Mouse (Mus musculus) MEL (cell line): ENCODE results near the gene Efcab10. TPM values are rescaled to one million over a fixed set of nuclear protein-coding genes. Genes with fewer than 3 reads are reported as not detected.

ENCODE experiments used
- DNase-seq: peaks from one replicate; pipeline ENCODE4 v3.0.0; 2011; ENCODE audit warnings: low read depth, low spot score
- H3K27ac ChIP-seq: 2 replicates; pipeline ENCODE4 v1.5.1; 2012; ENCODE audit warnings: low read depth, mild to moderate bottlenecking, control low read depth, low read length, moderate library complexity; ENCODE audit not compliant: control insufficient read depth
- H3K27me3 ChIP-seq, 2 experiments: fragments of 150-350 bp in 1 of 2; sonication (generic) in 1 of 2; 2 replicates each; pipeline ENCODE4 v1.6.1; 2012; ENCODE audit warnings: low read length in 2 of 2, mild to moderate bottlenecking in 2 of 2, improper control_type of control experiment in 1 of 2, moderate library complexity in 1 of 2; ENCODE audit not compliant: insufficient read depth in 2 of 2, control insufficient read depth in 1 of 2
- H3K36me3 ChIP-seq, 2 experiments: 2 replicates each; pipeline ENCODE4 v1.6.1; 2012 to 2014; ENCODE audit warnings: low read length in 2 of 2, improper control_type of control experiment in 1 of 2, inconsistent platforms in 1 of 2, mild to moderate bottlenecking in 1 of 2; ENCODE audit not compliant: insufficient read depth in 2 of 2, control insufficient read depth in 1 of 2
- H3K4me1 ChIP-seq, 2 experiments: fragments of 150-350 bp in 1 of 2; sonication (generic) in 1 of 2; 2 replicates each; pipeline ENCODE4 v1.6.1; 2012; ENCODE audit warnings: low read length in 2 of 2, improper control_type of control experiment in 1 of 2, mild to moderate bottlenecking in 1 of 2; ENCODE audit not compliant: insufficient read depth in 2 of 2, control insufficient read depth in 1 of 2
- H3K4me3 ChIP-seq, 2 experiments: fragments of 150-350 bp in 1 of 2; sonication (generic) in 1 of 2; 2 replicates each; pipeline ENCODE4 v1.5.1; 2012; ENCODE audit warnings: low read depth in 2 of 2, low read length in 2 of 2, mild to moderate bottlenecking in 2 of 2, moderate library complexity in 2 of 2, control low read depth in 1 of 2, improper control_type of control experiment in 1 of 2; ENCODE audit not compliant: control insufficient read depth in 1 of 2, insufficient read depth in 1 of 2
- H3K79me2 ChIP-seq: 2 replicates; pipeline ENCODE4 v1.6.1; 2012; ENCODE audit warnings: mild to moderate bottlenecking, low read length, moderate library complexity; ENCODE audit not compliant: control insufficient read depth, poor library complexity, insufficient read depth
- H3K9ac ChIP-seq: 2 replicates; pipeline ENCODE4 v1.6.1; 2012; ENCODE audit warnings: low read depth, mild to moderate bottlenecking, control low read depth, low read length, moderate library complexity; ENCODE audit not compliant: control insufficient read depth, poor library complexity, severe bottlenecking
- H3K9me3 ChIP-seq: fragments of 150-350 bp; sonication (generic); replicated peaks from 2 replicates; pipeline ENCODE4 v1.6.1; 2012; ENCODE audit warnings: mild to moderate bottlenecking, low read length, improper control_type of control experiment, moderate library complexity; ENCODE audit not compliant: insufficient read depth
- CHD1 ChIP-seq: IDR thresholded peaks from 2 replicates; pipeline ENCODE4 v1.6.1; 2012; ENCODE audit warnings: low read depth, mild to moderate bottlenecking, inconsistent platforms, low read length, improper control_type of control experiment
- CHD2 ChIP-seq: IDR thresholded peaks from 2 replicates; pipeline ENCODE4 v1.6.1; 2011; ENCODE audit warnings: low read length, improper control_type of control experiment
- CTCF ChIP-seq, 3 experiments: IDR thresholded peaks in 2 of 3; conservative IDR thresholded peaks in 1 of 3; 2 replicates each; pipeline ENCODE4 v1.5.1; 2011 to 2012; ENCODE audit warnings: low read length in 3 of 3, low read depth in 2 of 3, mild to moderate bottlenecking in 2 of 3, improper control_type of control experiment in 1 of 3, inconsistent platforms in 1 of 3, mixed read lengths in 1 of 3, moderate library complexity in 1 of 3; ENCODE audit not compliant: control insufficient read depth in 1 of 3, insufficient read depth in 1 of 3, poor library complexity in 1 of 3, severe bottlenecking in 1 of 3
- E2F4 ChIP-seq: IDR thresholded peaks from 2 replicates; pipeline ENCODE4 v1.6.1; 2011; ENCODE audit warnings: low read depth, low read length, improper control_type of control experiment, borderline replicate concordance
- ETS1 ChIP-seq: IDR thresholded peaks from 2 replicates; pipeline ENCODE4 v1.6.1; 2012; ENCODE audit warnings: low read depth, mild to moderate bottlenecking, inconsistent platforms, low read length, improper control_type of control experiment, moderate library complexity
- GATA1 ChIP-seq: IDR thresholded peaks from 2 replicates; pipeline ENCODE4 v1.6.1; 2011; ENCODE audit warnings: low read depth, low read length, improper control_type of control experiment
- JUND ChIP-seq: IDR thresholded peaks from 2 replicates; pipeline ENCODE4 v1.6.1; 2011; ENCODE audit warnings: low read depth, mild to moderate bottlenecking, improper control_type of control experiment, low read length
- MAFK ChIP-seq: IDR thresholded peaks from 2 replicates; pipeline ENCODE4 v1.6.1; 2011; ENCODE audit warnings: low read depth, mild to moderate bottlenecking, low read length, improper control_type of control experiment, borderline replicate concordance
- MEF2A ChIP-seq: IDR thresholded peaks from 2 replicates; pipeline ENCODE4 v1.6.1; 2014; ENCODE audit warnings: low read depth, mild to moderate bottlenecking, inconsistent platforms, low read length, improper control_type of control experiment; ENCODE audit not compliant: poor library complexity, insufficient replicate concordance, severe bottlenecking; ENCODE audit errors: extremely low read depth
- MXI1 ChIP-seq: IDR thresholded peaks from 2 replicates; pipeline ENCODE4 v1.6.1; 2011; ENCODE audit warnings: mild to moderate bottlenecking, low read depth, low read length, improper control_type of control experiment
- NELFE ChIP-seq: IDR thresholded peaks from 2 replicates; pipeline ENCODE4 v1.6.1; 2011; ENCODE audit warnings: low read depth, low read length, improper control_type of control experiment
- NRF1 ChIP-seq: IDR thresholded peaks from 2 replicates; pipeline ENCODE4 v1.6.1; 2014; ENCODE audit warnings: low read depth, mild to moderate bottlenecking, inconsistent platforms, low read length, improper control_type of control experiment, moderate library complexity; ENCODE audit not compliant: poor library complexity, insufficient read depth, severe bottlenecking
- POLR2AphosphoS5 ChIP-seq: IDR thresholded peaks from 2 replicates; pipeline ENCODE4 v1.6.1; 2012; ENCODE audit warnings: low read depth, borderline replicate concordance, mild to moderate bottlenecking, inconsistent platforms, low read length, moderate library complexity, mixed read lengths
- RAD21 ChIP-seq: IDR thresholded peaks from 2 replicates; pipeline ENCODE4 v1.6.1; 2011; ENCODE audit warnings: mild to moderate bottlenecking, low read depth, low read length, improper control_type of control experiment
- RCOR1 ChIP-seq: IDR thresholded peaks from 2 replicates; pipeline ENCODE4 v1.6.1; 2012; ENCODE audit warnings: low read depth, mild to moderate bottlenecking, inconsistent platforms, low read length, improper control_type of control experiment
- SIN3A ChIP-seq: IDR thresholded peaks from 2 replicates; pipeline ENCODE4 v1.6.1; 2012; ENCODE audit warnings: low read length, improper control_type of control experiment, inconsistent platforms
- SMC3 ChIP-seq: IDR thresholded peaks from 2 replicates; pipeline ENCODE4 v1.6.1; 2011; ENCODE audit warnings: low read depth, low read length, improper control_type of control experiment
- TAL1 ChIP-seq: IDR thresholded peaks from 2 replicates; pipeline ENCODE4 v1.6.1; 2012; ENCODE audit warnings: mild to moderate bottlenecking, inconsistent platforms, low read length, moderate library complexity, mixed read lengths
- ZC3H11A ChIP-seq: IDR thresholded peaks from 2 replicates; pipeline ENCODE4 v1.6.1; 2012; ENCODE audit warnings: low read depth, mild to moderate bottlenecking, inconsistent platforms, low read length, improper control_type of control experiment
- ZKSCAN1 ChIP-seq: IDR thresholded peaks from 2 replicates; pipeline ENCODE4 v1.6.1; 2012; ENCODE audit warnings: low read depth, mild to moderate bottlenecking, inconsistent platforms, low read length, improper control_type of control experiment, moderate library complexity
- ZMIZ1 ChIP-seq: IDR thresholded peaks from 2 replicates; pipeline ENCODE4 v1.6.1; 2012; ENCODE audit warnings: low read depth, mild to moderate bottlenecking, inconsistent platforms, low read length, improper control_type of control experiment, moderate library complexity
- polyA plus RNA-seq, 2 experiments: library from polyadenylated mRNA; stranded (reverse) in 1 of 2; unstranded in 1 of 2; fragments of >175 nt in 1 of 2; fragments of >200 nt in 1 of 2; gene quantifications; 2 replicates each; pipeline versions ENCODE4 v1.2.1 to v1.2.4; 2012; ENCODE audit warnings: low replicate concordance in 2 of 2, low read depth in 1 of 2; ENCODE audit not compliant: insufficient read length in 2 of 2, insufficient read depth in 1 of 2, missing spikeins in 1 of 2
- total RNA-seq: library from RNA; depleted of rRNA; stranded (reverse); fragments of 300-350 nt; gene quantifications from 2 replicates; pipeline ENCODE4 v1.2.3, GENCODE M21; 2012

The Efcab10 gene
- total and polyA plus RNA-seq, 3 experiments, result not detected

GRCm38 (mm10) chr12:33405398-33406026 lies 10.9 kb downstream of the Efcab10 start (continued):
- TF ChIP-seq ETS1, result peak; percentile 59
- no peak for TF ChIP-seq SIN3A
- TF ChIP-seq ZKSCAN1, result no peak
- no peak for TF ChIP-seq POLR2AphosphoS5
- peak; percentile 77 for TF ChIP-seq RCOR1
- no peak for TF ChIP-seq E2F4
- TF ChIP-seq ZC3H11A, result no peak
- no peak for TF ChIP-seq NELFE
- no peak for TF ChIP-seq MEF2A

GRCm38 (mm10) chr12:33411580-33412151 lies 17.0 kb downstream of the Efcab10 start:
- H3K9me3 ChIP-seq, result no peaks in the 10 kb centered on the region
- TF ChIP-seq ZKSCAN1, result no peak
- peak; percentile 77 for TF ChIP-seq SMC3
- no peak for TF ChIP-seq GATA1
- TF ChIP-seq CHD2, result no peak
- peak in 2 of 3 experiments; percentile 46 to 69; a peak in 4 of 6 replicates for TF ChIP-seq CTCF (IDR thresholded peaks at IDR 0.05 in 2 of 3, conservative IDR thresholded peaks at IDR 0.05 in 1 of 3; ENCODE audit: control insufficient read depth in 1 of 3, insufficient read depth in 1 of 3, low read depth in 2 of 3, low read length in 3 of 3, poor library complexity in 1 of 3, severe bottlenecking in 1 of 3)
- TF ChIP-seq NELFE, result no peak
- no peak for TF ChIP-seq JUND
- no peak for TF ChIP-seq NRF1
- no peak for TF ChIP-seq MAFK
- no peak for TF ChIP-seq CHD1
- no peak for TF ChIP-seq MEF2A
- no peak for TF ChIP-seq ZMIZ1
- no peak for TF ChIP-seq MXI1
- 0 out of 2 replicates have a peak, but pooled peaks have one; percentile 38 for TF ChIP-seq ZC3H11A
- TF ChIP-seq TAL1, result no peak
- peak; percentile 52 for TF ChIP-seq RAD21
- TF ChIP-seq RCOR1, result no peak
- no peak for TF ChIP-seq SIN3A
- H3K27me3 ChIP-seq, result no peaks in the 10 kb centered on the region; a peak in 1 of 4 replicates
- H3K36me3 ChIP-seq, result peaks cover 0 to 4% of the 10 kb centered on the region in 2 experiments; a peak in 2 of 4 replicates
- H3K4me3 ChIP-seq, result no peak overlapping the region
- H3K9ac ChIP-seq, result no peak overlapping the region
- H3K79me2 ChIP-seq, result no peaks in the 10 kb centered on the region
- H3K4me1 ChIP-seq, result peaks cover 0 to 2% of the 10 kb centered on the region in 2 experiments; a peak in 2 of 4 replicates
- no peak overlapping the region for H3K27ac ChIP-seq
- DNase-seq, result peak; percentile 51
